Mouse (Mus musculus): ENCODE data around the gene Igf1r. TPM values are rescaled to one million over a fixed set of nuclear protein-coding genes. Genes with fewer than 3 reads are reported as not detected.
A peak's percentile ranks its signal among the peaks of the same experiment; 100 is the strongest.
"Not testable (repeated sequence)": the region's sequence is repeated elsewhere in the genome, so short reads cannot be mapped to it uniquely, and the experiment has no call there.

Gene Igf1r
- polyA plus RNA-seq, 1 experiment from 2014 or later = 10.2 TPM

GRCm38 (mm10) chr7:68271816-68272215 lies 319.2 kb downstream of the Igf1r start:
- no peak overlapping the region for H3K4me2 ChIP-seq
- H3K4me1 ChIP-seq (replicated peaks; ENCODE audit: control insufficient read depth, insufficient read depth, low read length) = peaks cover 10% of the 10 kb centered on the region
- DNase-seq (ENCODE audit: low spot score) = no peak
- H3K4me3 ChIP-seq (ENCODE audit: low read depth, low read length) = no peak overlapping the region
- WGBS = 86% methylated on average over 6 of the region's 6 CpGs
- ATAC-seq (replicated peaks; ENCODE audit: low FRiP score) = no peak
- no peak overlapping the region for H3K27ac ChIP-seq (ENCODE audit: low read depth, low read length)
- peaks cover 5% of the 10 kb centered on the region for H3K27me3 ChIP-seq (replicated peaks; ENCODE audit: control insufficient read depth, insufficient read depth, low read length)
- H3K9ac ChIP-seq (ENCODE audit: low read depth, low read length) = no peak overlapping the region
- no peaks in the 10 kb centered on the region for H3K36me3 ChIP-seq (ENCODE audit: control insufficient read depth, insufficient read depth, low read length)
- H3K9me3 ChIP-seq (ENCODE audit: control insufficient read depth, low read length) = no peaks in the 10 kb centered on the region

DNA sequence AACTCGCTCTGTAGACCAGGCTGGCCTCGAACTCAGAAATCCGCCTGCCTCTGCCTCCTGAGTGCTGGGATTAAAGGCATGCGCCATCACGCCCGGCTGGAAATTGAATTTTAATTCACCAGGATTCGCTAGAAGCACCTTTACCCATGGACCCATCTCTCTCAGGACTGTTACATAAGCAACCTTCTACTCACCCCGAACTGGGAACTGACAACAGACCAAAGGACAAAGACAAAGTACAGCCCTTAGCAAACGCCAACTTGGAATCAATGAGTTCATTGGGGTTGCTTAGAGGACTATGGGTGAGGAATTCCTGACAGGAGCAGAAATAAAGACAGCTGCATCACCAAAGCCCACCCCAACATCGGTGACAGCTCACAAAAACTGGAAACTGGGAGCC lies 320.0 kb downstream of the Igf1r start:
- Histone ChIP-seq H3K4me1 (replicated peaks; ENCODE audit: control insufficient read depth, insufficient read depth, low read length) (peaks cover 10% of the 10 kb centered on the region), H3K27ac (ENCODE audit: low read depth, low read length) (no peak overlapping the region), H3K9me3 (ENCODE audit: control insufficient read depth, low read length) (no peaks in the 10 kb centered on the region), H3K4me2 (no peak overlapping the region), H3K9ac (ENCODE audit: low read depth, low read length) (no peak overlapping the region), H3K4me3 (ENCODE audit: low read depth, low read length) (no peak overlapping the region), H3K27me3 (replicated peaks; ENCODE audit: control insufficient read depth, insufficient read depth, low read length) (peaks cover 8% of the 10 kb centered on the region), H3K36me3 (ENCODE audit: control insufficient read depth, insufficient read depth, low read length) (no peaks in the 10 kb centered on the region)
- 83% methylated on average over 10 of the region's 10 CpGs for WGBS
- ATAC-seq (replicated peaks; ENCODE audit: low FRiP score) (no peak), DNase-seq (ENCODE audit: low spot score) (no peak)

GRCm38 (mm10) chr7:68273515-68273914 lies 320.9 kb downstream of the Igf1r start, which contains the start of gene Fam169b:
Gene Fam169b, plus strand, starts transcription at chr7:68273839.
- Histone ChIP-seq H3K4me1 (replicated peaks; ENCODE audit: control insufficient read depth, insufficient read depth, low read length) (peaks cover 10% of the 10 kb centered on the region), H3K27ac (ENCODE audit: low read depth, low read length) (no peak within 1 kb of the TSS), H3K9ac (ENCODE audit: low read depth, low read length) (no peak within 1 kb of the TSS), H3K36me3 (ENCODE audit: control insufficient read depth, insufficient read depth, low read length) (no peaks in the 10 kb centered on the region), H3K4me2 (no peak within 1 kb of the TSS), H3K9me3 (ENCODE audit: control insufficient read depth, low read length) (no peaks in the 10 kb centered on the region), H3K4me3 (ENCODE audit: low read depth, low read length) (no peak within 1 kb of the TSS), H3K27me3 (replicated peaks; ENCODE audit: control insufficient read depth, insufficient read depth, low read length) (peaks cover 8% of the 10 kb centered on the region)
- ATAC-seq (replicated peaks; ENCODE audit: low FRiP score) (no peak), DNase-seq (ENCODE audit: low spot score) (no peak)

DNA sequence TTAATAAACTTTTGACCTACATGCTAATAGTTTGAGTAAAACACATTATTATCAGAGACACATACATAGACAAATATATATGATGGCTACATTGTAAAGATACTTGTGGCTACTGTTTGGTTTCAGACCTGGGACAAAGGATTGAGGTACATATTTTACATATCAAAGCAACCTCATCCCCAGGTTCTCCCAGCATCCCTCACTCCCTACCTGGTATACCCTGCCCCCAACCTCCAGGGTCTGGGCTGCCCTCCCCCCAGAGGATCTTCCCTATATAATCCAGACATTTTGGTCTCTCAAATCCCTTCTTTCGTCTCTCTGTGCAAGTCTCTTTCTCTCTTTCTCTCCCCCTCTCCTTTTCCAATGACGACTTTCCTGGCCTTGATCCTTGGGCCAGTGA lies 321.6 kb downstream of the Igf1r start:
- peaks cover 8% of the 10 kb centered on the region for H3K27me3 ChIP-seq (replicated peaks; ENCODE audit: control insufficient read depth, insufficient read depth, low read length)
- no peak overlapping the region for H3K27ac ChIP-seq (ENCODE audit: low read depth, low read length)
- no peak overlapping the region for H3K9ac ChIP-seq (ENCODE audit: low read depth, low read length)
- peaks cover 10% of the 10 kb centered on the region for H3K4me1 ChIP-seq (replicated peaks; ENCODE audit: control insufficient read depth, insufficient read depth, low read length)
- no peak overlapping the region for H3K4me3 ChIP-seq (ENCODE audit: low read depth, low read length)
- H3K9me3 ChIP-seq (ENCODE audit: control insufficient read depth, low read length) = no peaks in the 10 kb centered on the region
- ATAC-seq (replicated peaks; ENCODE audit: low FRiP score) (no peak), DNase-seq (ENCODE audit: low spot score) (no peak)
- no peak overlapping the region for H3K4me2 ChIP-seq
- H3K36me3 ChIP-seq (ENCODE audit: control insufficient read depth, insufficient read depth, low read length) = no peaks in the 10 kb centered on the region
- WGBS = 67% methylated on average over 2 of the region's 2 CpGs

DNA sequence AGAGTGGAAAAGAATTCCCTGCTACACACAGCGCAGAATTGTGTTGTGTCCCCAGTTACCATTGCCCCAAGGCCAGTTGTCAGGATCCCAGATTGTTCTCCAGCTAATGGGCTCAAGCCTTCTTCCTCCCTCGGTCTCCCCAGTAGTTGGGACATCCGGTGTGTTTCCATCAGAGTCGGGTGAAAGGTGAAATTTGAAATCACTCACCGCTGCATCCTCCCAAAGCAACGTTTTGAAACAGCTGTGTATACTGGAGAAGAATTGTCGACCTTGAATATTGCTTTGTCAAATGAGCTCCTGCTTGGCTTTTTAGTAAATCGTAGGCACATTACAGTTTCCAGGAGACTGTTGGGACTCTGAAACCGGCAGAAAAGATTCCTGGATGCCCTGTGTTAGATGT lies 322.3 kb downstream of the Igf1r start:
- H3K27ac ChIP-seq (ENCODE audit: low read depth, low read length) = no peak overlapping the region
- no peaks in the 10 kb centered on the region for H3K9me3 ChIP-seq (ENCODE audit: control insufficient read depth, low read length)
- WGBS = 63% methylated on average over 9 of the region's 9 CpGs
- H3K4me1 ChIP-seq (replicated peaks; ENCODE audit: control insufficient read depth, insufficient read depth, low read length) = peaks cover 10% of the 10 kb centered on the region
- DNase-seq (ENCODE audit: low spot score) = no peak
- H3K4me3 ChIP-seq (ENCODE audit: low read depth, low read length) = no peak overlapping the region
- H3K27me3 ChIP-seq (replicated peaks; ENCODE audit: control insufficient read depth, insufficient read depth, low read length) = peaks cover 8% of the 10 kb centered on the region
- ATAC-seq (replicated peaks; ENCODE audit: low FRiP score) = no peak
- H3K36me3 ChIP-seq (ENCODE audit: control insufficient read depth, insufficient read depth, low read length) = no peaks in the 10 kb centered on the region
- H3K9ac ChIP-seq (ENCODE audit: low read depth, low read length) = no peak overlapping the region
- H3K4me2 ChIP-seq = no peak overlapping the region

DNA sequence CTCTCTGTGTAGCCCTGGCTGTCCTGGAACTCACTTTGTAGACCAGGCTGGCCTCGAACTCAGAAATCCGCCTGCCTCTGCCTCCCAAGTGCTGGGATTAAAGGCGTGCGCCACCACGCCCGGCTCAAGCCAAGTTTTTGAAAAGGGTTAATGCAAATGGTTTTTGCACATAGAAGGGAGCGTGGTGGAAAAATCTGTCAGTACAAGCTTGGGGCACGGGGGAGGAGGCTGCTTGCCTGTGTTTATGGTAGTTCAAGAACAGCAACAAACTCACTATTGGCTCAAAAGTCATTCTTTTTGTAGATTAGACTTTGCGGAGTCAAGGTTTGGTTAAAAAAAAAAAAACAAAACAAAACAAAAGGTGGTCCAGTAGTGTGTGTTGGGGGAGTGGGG lies 322.8 kb downstream of the Igf1r start:
- WGBS = 46% methylated on average over 9 of the region's 9 CpGs

DNA sequence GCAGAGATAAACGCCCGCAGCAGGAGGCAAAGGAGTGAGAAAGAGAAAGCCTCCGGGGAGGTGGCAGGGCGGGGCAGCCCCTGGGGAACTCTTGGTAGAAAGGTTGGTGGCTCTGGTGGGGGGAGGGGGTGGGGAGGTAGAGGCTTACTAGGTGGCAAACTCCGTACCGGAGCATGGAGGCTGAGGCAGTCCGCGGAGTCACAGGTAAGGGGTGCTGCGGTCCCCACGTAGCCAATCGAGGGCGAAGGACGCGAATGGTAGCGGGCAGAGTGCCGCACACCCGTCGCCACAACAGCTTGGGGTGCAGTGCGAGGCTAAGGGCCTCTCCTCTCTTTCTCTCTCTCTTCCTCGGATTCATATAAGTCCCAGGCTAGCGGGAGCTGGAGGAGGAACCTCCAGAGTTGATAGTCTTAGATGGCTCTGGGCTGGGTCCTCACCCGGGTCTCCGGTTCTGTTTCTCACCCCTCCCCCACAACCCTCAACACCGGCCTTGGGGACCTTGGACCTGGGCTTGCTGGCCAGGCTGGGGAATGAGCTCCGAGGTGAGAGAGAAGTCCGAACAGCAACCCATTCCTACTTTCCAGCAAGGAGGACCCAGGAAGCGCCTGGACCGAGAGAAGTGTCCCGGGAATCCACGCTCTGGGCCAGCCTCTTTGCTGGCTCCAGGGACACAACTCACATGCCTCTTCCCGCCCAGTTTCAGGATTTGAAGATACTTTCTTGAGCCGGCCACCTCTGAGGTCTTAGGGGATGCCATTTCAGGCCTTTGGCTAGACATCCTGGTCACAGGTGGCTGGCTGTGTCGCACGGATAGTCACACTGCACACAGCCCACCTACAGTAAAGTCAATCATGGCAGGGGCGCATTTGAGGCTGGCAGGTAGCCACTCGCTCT lies 323.5 kb downstream of the Igf1r start:
- Histone ChIP-seq H3K27me3 (replicated peaks; ENCODE audit: control insufficient read depth, insufficient read depth, low read length) (peaks cover 8% of the 10 kb centered on the region), H3K4me2 (peak overlapping the region; percentile 81), H3K4me1 (replicated peaks; ENCODE audit: control insufficient read depth, insufficient read depth, low read length) (peaks cover 10% of the 10 kb centered on the region), H3K4me3 (ENCODE audit: low read depth, low read length) (peak overlapping the region; percentile 45), H3K27ac (ENCODE audit: low read depth, low read length) (no peak overlapping the region), H3K9me3 (ENCODE audit: control insufficient read depth, low read length) (no peaks in the 10 kb centered on the region), H3K36me3 (ENCODE audit: control insufficient read depth, insufficient read depth, low read length) (no peaks in the 10 kb centered on the region), H3K9ac (ENCODE audit: low read depth, low read length) (peak overlapping the region; percentile 51)
- 7% methylated on average over 36 of the region's 36 CpGs for WGBS
- peak; percentile 45 for ATAC-seq (replicated peaks; ENCODE audit: low FRiP score)
- DNase-seq (ENCODE audit: low spot score) = peak; percentile 50

More for the DNA sequence above, 322.8 kb downstream of the Igf1r start:
- DNase-seq (ENCODE audit: low spot score); H3K27ac ChIP-seq (ENCODE audit: low read depth, low read length); ATAC-seq (replicated peaks; ENCODE audit: low FRiP score); H3K27me3 ChIP-seq (replicated peaks; ENCODE audit: control insufficient read depth, insufficient read depth, low read length); H3K9me3 ChIP-seq (ENCODE audit: control insufficient read depth, low read length); H3K36me3 ChIP-seq (ENCODE audit: control insufficient read depth, insufficient read depth, low read length): not testable (repeated sequence)
- H3K4me1 ChIP-seq (replicated peaks; ENCODE audit: control insufficient read depth, insufficient read depth, low read length) = peaks cover 10% of the 10 kb centered on the region
- peak overlapping the region; percentile 81 for H3K4me2 ChIP-seq
- H3K9ac ChIP-seq (ENCODE audit: low read depth, low read length) = peak overlapping the region; percentile 51; the same call in 1 of the 2 replicates
- peak overlapping the region; percentile 45 for H3K4me3 ChIP-seq (ENCODE audit: low read depth, low read length)

GRCm38 (mm10) chr7:68277054-68277896 lies 324.6 kb downstream of the Igf1r start:
- H3K36me3 ChIP-seq (ENCODE audit: control insufficient read depth, insufficient read depth, low read length) = no peaks in the 10 kb centered on the region
- ATAC-seq (replicated peaks; ENCODE audit: low FRiP score) (no peak), DNase-seq (ENCODE audit: low spot score) (no peak)
- H3K4me1 ChIP-seq (replicated peaks; ENCODE audit: control insufficient read depth, insufficient read depth, low read length) = peaks cover 10% of the 10 kb centered on the region
- H3K4me2 ChIP-seq = no peak overlapping the region
- no peak overlapping the region for H3K27ac ChIP-seq (ENCODE audit: low read depth, low read length)
- WGBS = 47% methylated on average over 11 of the region's 11 CpGs
- no peak overlapping the region for H3K4me3 ChIP-seq (ENCODE audit: low read depth, low read length)
- no peaks in the 10 kb centered on the region for H3K9me3 ChIP-seq (ENCODE audit: control insufficient read depth, low read length)
- peaks cover 8% of the 10 kb centered on the region for H3K27me3 ChIP-seq (replicated peaks; ENCODE audit: control insufficient read depth, insufficient read depth, low read length)
- H3K9ac ChIP-seq (ENCODE audit: low read depth, low read length) = no peak overlapping the region

All from liver, embryonic 11.5 days (tissue).